Mouse (Mus musculus) CH12.LX (cell line): Measurements from ENCODE around the gene Dhodh. TPM values are rescaled to one million over a fixed set of nuclear protein-coding genes. Genes with fewer than 3 reads are reported as not detected.

Experiments used
- DNase-seq: peaks from one replicate; pipeline ENCODE4 v3.0.0-alpha.2; 2013; ENCODE audit errors: extremely low read depth
- H3K27ac ChIP-seq: 2 replicates; pipeline ENCODE4 v1.5.1; 2012; ENCODE audit warnings: low read depth, mild to moderate bottlenecking, control low read depth, moderate library complexity; ENCODE audit not compliant: insufficient read depth
- H3K27me3 ChIP-seq: replicated peaks from 2 replicates; pipeline ENCODE3; 2012; ENCODE audit warnings: inconsistent platforms
- H3K36me3 ChIP-seq, 2 experiments: replicated peaks in 1 of 2; 2 replicates each; pipeline versions ENCODE3 to v1.6.1; 2012; ENCODE audit warnings: inconsistent platforms in 1 of 2, low read length in 1 of 2, mild to moderate bottlenecking in 1 of 2, mixed read lengths in 1 of 2, moderate library complexity in 1 of 2; ENCODE audit not compliant: control insufficient read depth in 1 of 2, insufficient read depth in 1 of 2
- H3K4me1 ChIP-seq, 2 experiments: 2 replicates each; pipeline ENCODE4 v1.6.1; 2012; ENCODE audit warnings: inconsistent platforms in 1 of 2, moderate library complexity in 1 of 2; ENCODE audit not compliant: insufficient read depth in 2 of 2, control insufficient read depth in 1 of 2
- H3K4me2 ChIP-seq: 2 replicates; pipeline ENCODE4 v1.6.1; 2012; ENCODE audit warnings: low read depth, mild to moderate bottlenecking, control low read depth; ENCODE audit not compliant: poor library complexity, insufficient read depth, severe bottlenecking
- H3K4me3 ChIP-seq, 3 experiments: fragments of 150-350 bp in 1 of 3; sonication (generic) in 1 of 3; replicated peaks in 1 of 3; 2 replicates each; pipeline versions ENCODE3 to v1.5.1; 2011 to 2012; ENCODE audit warnings: low read depth in 2 of 3, low read length in 2 of 3, mild to moderate bottlenecking in 2 of 3, moderate library complexity in 2 of 3, control low read depth in 1 of 3, improper control_type of control experiment in 1 of 3, inconsistent platforms in 1 of 3, mixed read lengths in 1 of 3; ENCODE audit not compliant: poor library complexity in 1 of 3
- H3K79me2 ChIP-seq: replicated peaks from 2 replicates; pipeline ENCODE4 v1.6.1; 2012; ENCODE audit warnings: mild to moderate bottlenecking, moderate library complexity; ENCODE audit not compliant: control insufficient read depth, poor library complexity, insufficient read depth, severe bottlenecking; ENCODE audit errors: extremely low read depth
- H3K9ac ChIP-seq: 2 replicates; pipeline ENCODE4 v1.6.1; 2012; ENCODE audit warnings: low read depth, mild to moderate bottlenecking, control low read depth, moderate library complexity; ENCODE audit not compliant: insufficient read depth
- H3K9me3 ChIP-seq: replicated peaks from 2 replicates; pipeline ENCODE3; 2012; ENCODE audit warnings: low read length, inconsistent platforms, mixed read lengths
- CHD1 ChIP-seq: IDR thresholded peaks from 2 replicates; pipeline ENCODE4 v1.6.1; 2012; ENCODE audit warnings: low read depth, low read length, improper control_type of control experiment, inconsistent platforms
- CTCF ChIP-seq, 2 experiments: IDR thresholded peaks in 1 of 2; conservative IDR thresholded peaks in 1 of 2; 2 replicates each; pipeline ENCODE4 v1.5.1; 2011 to 2012; ENCODE audit warnings: low read depth in 2 of 2, low read length in 2 of 2, improper control_type of control experiment in 1 of 2, inconsistent platforms in 1 of 2, mild to moderate bottlenecking in 1 of 2, moderate library complexity in 1 of 2
- E2F4 ChIP-seq: IDR thresholded peaks from 2 replicates; pipeline ENCODE4 v1.6.1; 2011; ENCODE audit warnings: low read depth, low read length, improper control_type of control experiment; ENCODE audit not compliant: insufficient replicate concordance
- ELF1 ChIP-seq: IDR thresholded peaks from 2 replicates; pipeline ENCODE4 v1.6.1; 2014; ENCODE audit warnings: low read depth, mild to moderate bottlenecking, inconsistent platforms, low read length, improper control_type of control experiment
- EP300 ChIP-seq: IDR thresholded peaks from 2 replicates; pipeline ENCODE4 v1.6.1; 2011; ENCODE audit warnings: low read length, improper control_type of control experiment
- ETS1 ChIP-seq: conservative IDR thresholded peaks from 2 replicates; pipeline ENCODE4 v1.6.1; 2012; ENCODE audit warnings: low read depth, mild to moderate bottlenecking, inconsistent platforms, low read length, improper control_type of control experiment, moderate library complexity
- IRF4 ChIP-seq: IDR thresholded peaks from 2 replicates; pipeline ENCODE4 v1.6.1; 2014; ENCODE audit warnings: low read depth, mild to moderate bottlenecking, inconsistent platforms, low read length, improper control_type of control experiment
- JUND ChIP-seq: conservative IDR thresholded peaks from 2 replicates; pipeline ENCODE4 v1.6.1; 2011; ENCODE audit warnings: low read depth, low read length, improper control_type of control experiment
- MAZ ChIP-seq: IDR thresholded peaks from 2 replicates; pipeline ENCODE4 v1.6.1; 2012; ENCODE audit warnings: low read depth, mild to moderate bottlenecking, inconsistent platforms, low read length, improper control_type of control experiment, moderate library complexity
- MEF2A ChIP-seq: IDR thresholded peaks from 2 replicates; pipeline ENCODE4 v1.6.1; 2014; ENCODE audit warnings: low read depth, mild to moderate bottlenecking, inconsistent platforms, low read length, improper control_type of control experiment, borderline replicate concordance
- MXI1 ChIP-seq: IDR thresholded peaks from 2 replicates; pipeline ENCODE4 v1.6.1; 2011; ENCODE audit warnings: mild to moderate bottlenecking, low read depth, low read length, improper control_type of control experiment
- MYC ChIP-seq: IDR thresholded peaks from 2 replicates; pipeline ENCODE4 v1.6.1; 2011; ENCODE audit warnings: low read depth, mild to moderate bottlenecking, improper control_type of control experiment, low read length
- PAX5 ChIP-seq: IDR thresholded peaks from 2 replicates; pipeline ENCODE4 v1.6.1; 2012; ENCODE audit warnings: low read length, inconsistent platforms, mixed read lengths
- TCF12 ChIP-seq: IDR thresholded peaks from 2 replicates; pipeline ENCODE4 v1.6.1; 2014; ENCODE audit warnings: low read depth, mild to moderate bottlenecking, inconsistent platforms, low read length, improper control_type of control experiment
- UBTF ChIP-seq: IDR thresholded peaks from 2 replicates; pipeline ENCODE4 v1.6.1; 2012; ENCODE audit warnings: low read depth, mild to moderate bottlenecking, inconsistent platforms, low read length, improper control_type of control experiment, moderate library complexity
- USF1 ChIP-seq: IDR thresholded peaks from 2 replicates; pipeline ENCODE4 v1.6.1; 2014; ENCODE audit warnings: low read depth, mild to moderate bottlenecking, inconsistent platforms, low read length, improper control_type of control experiment
- ZC3H11A ChIP-seq: IDR thresholded peaks from 2 replicates; pipeline ENCODE4 v1.6.1; 2012; ENCODE audit warnings: low read depth, mild to moderate bottlenecking, inconsistent platforms, low read length, improper control_type of control experiment
- ZKSCAN1 ChIP-seq: IDR thresholded peaks from 2 replicates; pipeline ENCODE4 v1.6.1; 2012; ENCODE audit warnings: low read depth, inconsistent platforms, low read length, improper control_type of control experiment, borderline replicate concordance
- ZNF384 ChIP-seq: IDR thresholded peaks from 2 replicates; pipeline ENCODE4 v1.6.1; 2012; ENCODE audit warnings: low read depth, low read length, improper control_type of control experiment, inconsistent platforms
- dilution Hi-C: fragments of 300-500 bp; cut with MboI; formaldehyde crosslinking; loops from 2 replicates; pipeline ENCODE4 v1.14.3; 2020; ENCODE audit warnings: low sequenced_read_pairs; ENCODE audit not compliant: extremely low pct_unique_long_range_greater_than_20kb, extremely low pct_ligation_motif_present
- in situ Hi-C: fragments of 300-500 bp; cut with MboI; formaldehyde crosslinking; loops from 3 replicates; pipeline ENCODE4 v1.14.3; 2019; ENCODE audit warnings: low sequenced_read_pairs, low pct_ligation_motif_present, low pct_unique_long_range_greater_than_20kb, mixed read lengths
- polyA plus RNA-seq: library from polyadenylated mRNA; unstranded; fragments of >175 nt; gene quantifications from 2 replicates; pipeline ENCODE4 v1.2.1, GENCODE M21; 2012; ENCODE audit warnings: low read depth; ENCODE audit not compliant: insufficient read length
- total RNA-seq, 2 experiments: library from RNA; depleted of rRNA; stranded (reverse); fragments of 300-350 nt in 1 of 2; fragments of >200 nt in 1 of 2; gene quantifications; 2 replicates each; pipeline ENCODE4 v1.2.3; 2012 to 2014

The Dhodh gene
- total and polyA plus RNA-seq, 3 experiments, result 37.8 to 43.6 (median 38.5) TPM

- Histone ChIP-seq H3K27me3 (no peaks in the 10 kb centered on the region), H3K27ac (no peak overlapping the region), H3K79me2 (no peaks in the 10 kb centered on the region), H3K9ac (no peak overlapping the region), H3K4me1 (peaks cover 0 to 11% of the 10 kb centered on the region in 2 experiments; a peak in 3 of 4 replicates), H3K9me3 (no peaks in the 10 kb centered on the region), H3K36me3 (peaks cover 32 to 85% of the 10 kb centered on the region in 2 experiments), H3K4me2 (no peak overlapping the region), H3K4me3 (no peak overlapping the region)
- no peak for DNase-seq
- in situ Hi-C loops (no loop called here), dilution Hi-C loops (no loop called here)
- TF ChIP-seq ETS1 (no peak), E2F4 (no peak), ZC3H11A (no peak), ZNF384 (no peak), UBTF (no peak), CTCF (conservative IDR thresholded peaks at IDR 0.05 in 1 of 2, IDR thresholded peaks at IDR 0.05 in 1 of 2; ENCODE audit: low read depth in 2 of 2, low read length in 2 of 2) (no peak), JUND (no peak), IRF4 (no peak), MYC (no peak), ELF1 (no peak), EP300 (no peak), ZKSCAN1 (no peak)
These were observed 26.7 kb upstream of the Dhodh start for GRCm38 (mm10) chr8:109635146-109635545.

GRCm38 (mm10) chr8:109632498-109632897, 24.0 kb upstream of the Dhodh start:
- no peak overlapping the region for H3K9ac ChIP-seq
- DNase-seq, result no peak
- peaks cover 0 to 3% of the 10 kb centered on the region in 2 experiments; a peak in 1 of 4 replicates for H3K4me1 ChIP-seq
- H3K4me3 ChIP-seq, result no peak overlapping the region
- no peaks in the 10 kb centered on the region for H3K9me3 ChIP-seq
- H3K79me2 ChIP-seq, result no peaks in the 10 kb centered on the region
- H3K27me3 ChIP-seq, result no peaks in the 10 kb centered on the region
- in situ Hi-C loops, result no loop called here
- H3K36me3 ChIP-seq, result peaks cover 32 to 87% of the 10 kb centered on the region in 2 experiments
- dilution Hi-C loops, result no loop called here
- H3K4me2 ChIP-seq, result no peak overlapping the region
- TF ChIP-seq E2F4 (no peak), TCF12 (no peak), MAZ (no peak), CHD1 (no peak), MXI1 (no peak), JUND (no peak), ZKSCAN1 (no peak), MEF2A (no peak), USF1 (no peak), PAX5 (no peak), ZC3H11A (no peak)
- TF ChIP-seq, all 38 proteins: peak for 0
- H3K27ac ChIP-seq, result no peak overlapping the region
